Mouse (Mus musculus): ENCODE measurements around the gene Smok3a.
A peak's percentile ranks its signal among the peaks of the same experiment; 100 is the strongest.
"Not testable (repeated sequence)": the region's sequence is repeated elsewhere in the genome, so short reads cannot be mapped to it uniquely, and the experiment has no call there.

Gene Smok3a

DNA sequence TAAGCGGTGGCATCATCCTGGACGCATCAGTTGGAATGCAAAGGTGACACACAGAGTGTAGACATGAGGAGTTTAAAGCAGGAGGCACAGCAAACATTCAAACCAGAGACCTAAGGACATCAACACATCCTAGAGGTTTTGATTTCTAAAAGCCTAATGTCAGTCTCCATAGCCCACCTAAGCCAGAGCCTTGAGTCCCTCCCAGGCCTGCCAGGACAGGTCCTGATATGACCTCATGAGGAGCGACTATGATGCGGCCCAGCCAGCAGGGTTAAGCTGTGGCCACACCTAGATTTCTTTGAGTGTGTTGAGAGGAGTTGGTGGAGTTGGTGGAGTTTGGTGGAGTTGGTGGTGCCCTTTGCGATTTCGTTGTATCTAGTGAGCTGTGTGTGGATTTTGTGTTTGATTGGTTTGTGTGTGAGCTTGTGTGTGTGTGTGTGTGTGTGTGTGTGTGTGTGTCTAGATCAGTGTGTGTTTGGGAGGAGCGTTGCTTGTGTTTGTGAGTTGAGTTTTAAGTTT is at the start of gene Smok3a, which contains the start of gene Smok3b:
Gene Smok3a (plus strand): TSS at position 301 of the 519 bp plus-strand sequence.
Gene Smok3b (plus strand): TSS at position 469 of the 519 bp plus-strand sequence.
- not testable (repeated sequence) for DNase-seq

DNA sequence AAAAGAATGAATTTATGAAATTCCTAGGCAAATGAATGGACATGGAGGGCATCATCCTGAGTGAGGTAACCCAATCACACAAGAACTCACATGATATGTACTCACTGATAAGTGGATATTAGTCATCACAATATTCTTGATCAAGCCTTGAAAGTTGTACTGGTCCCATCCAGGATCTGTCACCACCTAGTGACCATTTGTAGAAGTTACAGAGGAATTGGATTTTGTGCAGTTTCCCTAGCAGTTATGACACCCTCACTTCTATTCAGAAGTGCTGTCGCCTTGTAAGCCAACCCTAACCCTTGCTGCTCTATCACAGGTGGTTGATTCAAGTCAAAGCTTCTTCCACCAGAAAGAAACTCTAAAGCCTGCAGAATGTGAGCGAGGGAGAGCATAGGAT is 47.9 kb upstream of the Smok3a start:
- no peak for DNase-seq

DNA sequence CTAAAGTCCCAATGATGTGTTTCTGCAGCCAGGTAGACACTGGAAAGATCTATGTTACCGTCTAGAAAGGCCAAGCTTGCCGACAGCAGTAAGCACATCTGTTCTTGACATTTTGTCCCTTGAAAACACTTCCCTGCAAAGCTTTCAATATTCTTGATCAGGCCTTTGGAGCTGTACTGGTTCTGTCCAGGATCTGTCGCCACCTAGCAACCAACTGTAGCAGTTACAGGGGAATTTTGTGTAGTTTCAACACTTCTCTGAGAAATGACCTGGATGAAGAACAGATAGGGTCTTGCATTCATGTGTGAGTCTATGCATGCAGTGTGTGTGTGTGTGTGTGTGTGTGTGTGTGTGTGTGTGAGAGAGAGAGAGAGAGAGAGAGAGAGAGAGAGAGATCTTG is 47.3 kb upstream of the Smok3a start:
- DNase-seq: no peak

DNA sequence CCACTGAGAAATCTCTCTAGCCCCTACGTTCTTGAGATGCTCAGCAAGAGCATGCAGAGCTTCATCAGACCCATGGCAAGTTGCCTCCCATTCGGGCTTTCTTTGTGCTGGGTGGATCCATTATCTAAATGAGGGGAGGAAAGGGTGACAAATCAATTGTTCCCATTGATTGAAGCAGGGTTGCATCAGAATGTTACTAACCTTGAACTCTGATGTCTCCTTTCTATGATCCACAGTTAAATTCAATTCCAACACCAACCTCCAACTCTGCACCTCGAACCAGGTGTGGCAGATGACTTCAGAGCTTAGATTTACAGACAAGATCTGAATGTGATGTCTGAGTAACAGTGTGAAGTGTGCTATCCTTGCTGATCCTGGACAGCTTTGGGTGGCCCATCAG is 46.3 kb upstream of the Smok3a start:
- no peak for DNase-seq

DNA sequence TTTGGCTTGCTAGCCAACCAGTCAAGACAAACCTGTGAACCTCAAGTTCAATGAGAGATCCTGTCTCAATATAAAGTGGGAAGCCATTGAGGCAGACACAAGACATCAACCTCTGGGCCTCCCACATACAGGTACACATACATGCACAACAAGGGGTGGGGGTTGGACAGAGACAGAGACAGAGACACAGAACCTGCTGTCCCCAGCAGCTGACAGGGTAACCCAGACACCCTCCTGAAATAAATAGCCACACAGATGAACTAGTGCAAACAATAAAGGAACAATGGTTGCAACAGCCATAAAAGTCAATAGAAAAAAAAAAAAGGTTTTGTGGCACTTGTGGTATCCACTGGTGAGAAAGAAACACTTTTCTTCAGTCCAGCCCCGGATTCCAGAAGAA is 45.6 kb upstream of the Smok3a start:
- DNase-seq: no peak

DNA sequence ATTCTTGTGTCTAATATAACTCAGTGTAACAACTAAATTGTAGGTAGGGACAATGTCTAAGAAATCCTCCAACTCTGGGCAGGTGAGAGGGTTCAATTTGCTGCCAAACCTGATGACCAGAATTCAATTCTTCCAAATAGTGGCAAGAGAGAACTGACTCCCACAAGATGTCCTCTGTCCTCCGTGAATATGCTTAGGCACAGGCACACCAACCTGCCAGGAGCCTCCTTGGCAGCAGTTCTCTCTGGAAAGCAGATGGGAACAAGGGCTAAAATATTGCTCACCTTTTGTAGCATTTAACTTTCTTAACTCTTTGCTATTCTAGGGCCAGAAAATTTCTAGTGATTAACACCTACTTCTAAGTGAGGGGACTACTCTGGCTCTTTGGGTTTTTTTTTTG is 43.8 kb upstream of the Smok3a start:
- peak; percentile 8 to 14 for DNase-seq

DNA sequence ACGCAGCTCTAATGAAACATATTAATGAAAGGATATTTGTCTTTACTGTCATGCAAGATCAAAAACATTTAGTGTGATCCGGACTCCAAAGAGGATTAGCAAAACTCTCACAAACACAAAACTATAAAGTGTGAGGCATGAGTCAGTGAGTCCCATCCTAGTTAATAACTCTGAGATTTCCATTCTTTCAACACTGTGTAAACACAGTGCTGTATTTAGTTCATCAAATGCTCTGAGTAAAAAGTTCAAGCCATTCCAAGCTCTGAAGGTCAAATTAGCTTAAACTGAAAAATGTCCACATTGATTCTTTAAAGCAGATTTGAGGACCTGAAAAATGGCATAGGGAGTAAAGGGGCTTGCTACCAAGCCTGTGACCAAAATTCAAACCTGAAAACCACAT is 42.0 kb upstream of the Smok3a start:
- no peak for DNase-seq

DNA sequence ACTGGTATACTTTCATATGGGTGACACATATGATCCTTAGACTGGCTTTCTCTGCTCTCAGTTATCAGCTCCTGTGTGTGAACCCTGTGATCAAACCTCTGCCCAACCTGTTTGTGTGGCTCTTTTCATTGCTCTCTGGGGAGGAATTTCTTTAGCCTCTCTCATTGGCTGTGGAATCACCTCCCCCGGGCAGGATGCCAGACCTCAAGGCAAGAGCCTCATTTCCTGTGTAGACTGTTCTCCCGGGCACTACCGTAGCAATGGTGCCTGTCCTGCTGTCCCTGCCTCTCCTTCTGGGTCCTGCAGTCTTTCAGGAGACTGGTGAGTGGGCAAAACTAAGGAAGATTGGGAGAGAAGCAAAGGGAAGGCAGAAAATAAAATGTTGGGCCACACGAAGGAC is 39.8 kb upstream of the Smok3a start, which contains the start of gene Azgp1:
Gene Azgp1 (plus strand): TSS at position 221 of the 400 bp plus-strand sequence.
- DNase-seq: peak; percentile 52 to 82

DNA sequence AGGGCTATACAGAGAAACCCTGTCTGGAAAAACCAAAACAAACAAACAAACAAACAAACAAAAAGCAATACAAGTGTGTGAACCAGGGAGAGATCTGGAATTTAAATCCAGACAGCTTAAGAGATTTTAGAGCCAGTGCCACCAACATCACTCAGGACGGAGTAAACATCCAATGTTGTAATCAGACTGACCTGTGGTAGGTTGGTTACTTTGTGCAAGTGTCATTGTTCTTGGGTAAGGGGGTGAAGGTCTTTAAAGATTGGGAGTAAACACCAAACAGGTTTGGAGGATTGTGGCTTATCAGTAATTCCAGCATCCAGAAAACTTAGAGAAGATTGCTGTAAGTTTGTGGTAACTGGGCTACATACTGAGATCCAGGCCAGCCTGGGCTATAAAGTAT is 34.7 kb upstream of the Smok3a start:
- DNase-seq: no peak

DNA sequence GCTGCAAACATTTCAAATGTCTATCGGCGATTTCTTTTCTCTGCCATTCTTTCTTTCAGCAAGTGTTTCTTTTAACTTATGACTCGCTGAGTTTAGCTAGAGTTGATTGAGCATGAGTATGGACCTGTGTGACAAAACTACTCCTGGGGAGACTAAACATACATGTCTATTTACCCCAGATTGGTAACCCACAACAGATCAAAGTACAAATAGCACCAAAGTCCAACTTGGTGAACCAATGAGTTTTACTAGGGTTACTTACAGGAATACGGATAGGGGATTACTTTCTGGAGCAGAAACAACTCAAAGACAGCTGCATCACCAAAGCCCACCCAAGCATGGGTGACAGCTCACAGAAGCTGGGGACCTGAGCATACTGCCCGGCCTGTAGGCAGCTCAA is 11.6 kb upstream of the Smok3a start:
- peak; percentile 9 to 39 for DNase-seq

DNA sequence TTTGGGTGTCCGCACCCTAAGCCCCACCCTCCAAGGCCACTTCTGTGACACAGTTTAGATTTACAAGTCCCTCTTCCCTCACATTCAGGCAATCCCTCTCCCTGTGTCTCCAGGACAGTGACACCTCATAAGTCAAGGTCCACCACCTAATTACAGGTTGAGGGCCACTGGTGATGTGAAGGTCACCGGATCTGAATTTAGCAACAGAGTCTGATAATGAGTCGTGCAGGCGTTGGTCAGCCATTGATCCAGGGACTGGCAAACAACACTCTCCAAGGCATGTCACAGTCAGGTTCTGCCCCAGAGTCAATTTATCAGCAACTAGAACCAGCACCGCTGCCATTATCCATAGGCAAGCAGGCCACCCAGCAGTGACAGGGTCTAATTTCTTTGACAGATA is 8.7 kb upstream of the Smok3a start:
- no peak for DNase-seq

DNA sequence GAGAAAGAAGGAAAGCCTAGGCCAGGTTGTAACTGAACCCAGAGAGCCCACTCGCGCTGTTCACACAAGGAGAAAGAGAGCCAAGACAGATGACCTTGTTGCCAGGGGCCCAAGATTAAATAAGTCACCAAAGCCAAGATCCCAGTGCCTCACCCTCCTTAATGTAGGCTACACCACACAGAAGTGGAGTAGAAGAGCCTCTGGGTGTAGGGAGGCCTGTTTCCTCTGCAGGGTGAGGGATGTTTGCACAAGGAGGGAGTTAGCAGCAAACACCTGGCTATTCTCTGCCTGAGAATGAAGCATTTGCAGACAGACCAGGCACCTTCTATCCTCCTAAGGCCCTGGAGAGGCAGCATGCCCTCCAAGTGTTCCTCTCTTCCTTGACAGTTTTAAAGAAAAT is 4.5 kb upstream of the Smok3a start:
- no peak for DNase-seq

DNA sequence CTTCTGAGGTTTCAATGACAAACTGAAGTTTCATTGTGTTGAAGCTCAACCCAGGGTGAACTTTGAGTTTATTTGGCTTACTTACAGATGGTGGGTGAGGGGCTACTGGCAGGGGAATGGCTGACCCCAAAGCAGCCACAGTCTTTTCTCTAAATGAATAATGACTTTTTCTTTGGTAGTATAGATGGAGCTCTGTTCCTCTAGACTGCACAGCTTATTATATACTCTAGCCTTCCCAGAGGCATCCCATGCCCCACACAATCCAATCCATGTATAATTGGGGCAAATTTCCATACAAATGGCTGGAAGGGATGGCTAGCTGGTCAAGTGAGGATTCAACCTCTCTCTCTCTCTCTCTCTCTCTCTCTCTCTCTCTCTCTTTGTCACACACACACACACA is 4.1 kb upstream of the Smok3a start:
- DNase-seq: no peak

DNA sequence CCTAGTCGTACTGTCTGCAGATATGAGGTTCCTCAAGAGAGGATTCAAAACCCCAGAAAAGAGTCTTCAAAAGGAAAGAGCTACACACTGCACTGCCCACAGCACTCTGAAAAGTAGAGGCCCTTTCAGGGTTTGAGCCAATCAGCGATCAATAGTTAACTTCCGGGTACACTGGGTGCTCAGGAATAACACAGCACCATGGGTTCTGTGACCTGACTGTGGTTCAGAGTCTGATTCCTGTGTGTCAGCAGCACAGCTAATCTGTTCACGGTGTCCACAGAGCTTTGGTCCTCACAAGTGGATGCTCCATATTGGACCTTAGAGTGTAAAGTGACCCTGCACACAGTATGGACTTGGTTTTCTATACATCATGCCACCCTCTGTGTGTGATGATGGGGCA is 1.5 kb upstream of the Smok3a start:
- DNase-seq: not testable (repeated sequence)

DNA sequence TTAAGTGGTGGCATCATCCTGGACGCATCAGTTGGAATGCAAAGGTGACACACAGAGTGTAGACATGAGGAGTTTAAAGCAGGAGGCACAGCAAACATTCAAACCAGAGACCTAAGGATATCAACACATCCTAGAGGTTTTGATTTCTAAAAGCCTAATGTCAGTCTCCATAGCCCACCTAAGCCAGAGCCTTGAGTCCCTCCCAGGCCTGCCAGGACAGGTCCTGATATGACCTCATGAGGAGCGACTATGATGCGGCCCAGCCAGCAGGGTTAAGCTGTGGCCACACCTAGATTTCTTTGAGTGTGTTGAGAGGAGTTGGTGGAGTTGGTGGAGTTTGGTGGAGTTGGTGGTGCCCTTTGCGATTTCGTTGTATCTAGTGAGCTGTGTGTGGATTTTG is 31.8 kb downstream of the Smok3a start, which contains the start of gene Smok3c:
Gene Smok3c (plus strand): TSS at position 301 of the 400 bp plus-strand sequence.
- not testable (repeated sequence) for DNase-seq

DNA sequence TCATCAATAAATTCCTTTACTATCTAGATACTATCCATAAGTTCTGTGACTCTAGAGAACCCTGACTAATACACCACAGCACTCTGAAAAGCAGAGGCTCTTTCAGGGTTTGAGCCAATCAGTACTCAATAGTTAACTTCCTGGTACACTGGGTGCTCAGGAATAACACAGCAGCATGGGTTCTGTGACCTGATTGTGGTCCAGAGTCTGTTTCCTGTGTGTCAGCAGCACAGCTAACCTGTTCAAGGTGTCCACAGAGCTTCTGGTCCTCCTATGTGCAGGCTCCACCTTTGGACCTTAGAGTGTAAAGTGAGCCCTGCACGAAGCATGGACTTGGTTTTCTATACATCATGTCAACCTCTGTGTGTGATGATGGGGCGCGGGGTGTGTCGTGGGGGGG is 52.7 kb downstream of the Smok3a start:
- DNase-seq: peak in 1 of 2 experiments; percentile 0

DNA sequence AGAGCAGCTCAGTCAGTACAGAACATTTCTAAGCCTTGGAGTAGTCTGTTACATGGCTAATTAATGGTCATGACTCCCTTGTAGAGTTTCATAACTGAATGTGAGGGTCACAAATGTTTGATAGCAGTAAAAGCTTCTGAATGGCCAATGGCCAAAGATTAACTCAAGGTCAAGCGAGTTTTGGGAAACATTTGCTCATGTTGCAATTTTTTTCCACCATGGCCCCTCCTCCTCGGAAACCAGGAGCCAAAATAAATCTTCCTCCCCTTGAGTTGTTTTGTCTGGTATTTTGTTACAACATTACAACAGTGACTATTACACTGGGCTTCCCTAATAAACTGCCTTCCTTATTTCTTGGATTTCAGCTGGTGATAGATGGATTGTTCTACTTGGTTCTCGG is 54.6 kb downstream of the Smok3a start:
- DNase-seq: peak; percentile 48 to 58

DNA sequence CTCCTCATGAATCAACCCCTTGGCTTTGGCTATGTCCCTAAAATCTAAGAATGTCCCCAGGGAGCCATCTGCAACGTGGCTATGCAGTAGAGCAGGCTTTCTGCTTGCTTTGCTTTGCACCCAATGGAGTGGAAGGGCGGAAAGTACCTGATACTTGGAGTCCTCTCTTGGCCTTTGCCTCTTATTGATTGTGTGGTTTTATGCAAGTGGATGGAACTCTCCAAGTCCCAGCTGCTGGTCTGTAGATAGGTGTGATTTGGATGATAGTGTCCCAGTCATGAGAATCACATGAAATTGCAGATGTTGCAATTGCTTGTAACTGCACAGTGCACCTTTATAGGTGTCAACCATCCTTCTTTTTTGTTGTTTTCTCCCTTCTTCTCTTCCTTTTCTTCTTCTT is 55.1 kb downstream of the Smok3a start:
- peak in 1 of 2 experiments; percentile 0 for DNase-seq

DNA sequence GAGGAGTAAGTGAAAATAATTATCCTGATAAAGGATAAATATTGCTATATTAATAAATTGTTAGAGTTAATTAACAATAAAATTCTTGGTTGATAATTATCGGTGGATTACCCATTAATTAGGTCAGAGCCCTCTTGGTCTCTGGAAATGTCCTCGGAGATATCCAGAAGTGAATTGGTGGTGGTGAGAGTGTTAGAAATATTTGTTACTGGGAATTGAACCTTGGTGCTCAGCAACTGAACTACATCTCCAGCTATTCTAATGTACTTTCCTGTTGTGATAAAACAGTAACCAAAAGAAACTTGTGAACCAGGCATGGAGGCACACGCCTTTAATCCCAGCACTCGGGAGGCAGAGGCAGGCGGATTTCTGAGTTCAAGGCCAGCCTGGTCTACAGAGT is 59.4 kb downstream of the Smok3a start:
- no peak for DNase-seq

DNA sequence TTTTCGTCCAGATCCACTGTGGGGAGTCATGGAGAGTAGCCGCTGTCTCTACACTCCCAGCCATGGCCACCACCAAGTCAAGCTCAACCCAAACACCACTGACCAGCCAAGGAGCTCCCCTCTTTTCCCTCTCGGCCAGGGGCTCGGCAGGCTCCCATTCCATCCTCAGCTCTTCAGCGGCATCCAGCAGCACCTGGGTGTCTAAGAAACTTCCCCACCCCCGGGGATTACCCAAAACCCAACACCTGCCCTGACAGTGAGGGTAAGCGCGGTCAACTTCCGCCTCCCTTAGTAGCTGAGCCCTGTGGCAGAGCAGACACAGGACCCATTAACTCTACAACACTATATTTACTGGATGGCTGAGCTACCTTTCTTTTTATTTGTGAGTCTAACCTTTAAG is 60.4 kb downstream of the Smok3a start:
- DNase-seq: no peak

DNA sequence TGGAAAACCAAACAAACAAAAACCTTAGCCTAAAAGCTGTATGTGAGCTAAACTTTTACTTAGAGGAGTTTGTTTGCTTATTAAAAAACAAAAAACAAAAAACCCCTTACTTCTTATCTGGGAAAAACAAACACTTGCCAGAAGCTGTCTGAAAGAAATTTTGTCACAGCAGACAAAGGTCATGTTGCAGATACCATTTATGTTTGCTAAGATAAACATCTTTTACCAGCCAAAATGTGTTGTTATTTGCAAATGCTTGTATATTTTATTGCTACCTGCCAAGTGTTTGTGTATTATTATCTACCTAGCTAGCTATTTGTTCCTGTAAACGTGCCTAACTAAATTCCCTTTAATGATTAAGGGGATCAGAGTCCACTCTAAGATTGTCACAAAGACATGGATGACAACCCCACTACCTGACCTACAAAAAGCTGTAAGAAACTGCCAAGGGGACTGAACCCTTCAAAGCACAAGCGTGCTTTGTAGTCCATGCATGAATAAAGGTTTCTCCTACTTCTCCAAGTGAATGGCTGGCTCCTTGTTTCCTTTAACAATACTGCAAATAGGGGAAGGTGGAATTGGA is 62.3 kb downstream of the Smok3a start:
- no peak for DNase-seq

DNA sequence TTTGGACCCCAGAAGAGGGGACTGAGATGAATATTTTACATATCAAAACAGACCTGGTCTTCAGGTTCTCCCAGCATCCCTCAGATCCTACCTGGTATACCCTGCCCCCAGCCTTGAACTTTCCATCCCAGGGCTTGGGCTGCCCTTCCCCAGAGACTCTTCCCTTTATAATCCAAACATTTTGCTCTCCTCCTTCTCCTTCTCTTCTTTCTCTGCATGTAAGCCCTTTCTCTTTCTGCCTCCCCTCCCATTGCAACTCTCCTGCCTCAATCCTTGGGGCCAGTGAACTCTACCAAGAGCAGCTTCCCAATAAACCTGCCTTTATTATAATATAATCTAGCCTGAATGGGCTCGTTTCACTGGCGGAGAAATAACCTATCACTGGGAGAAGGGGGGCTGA is 62.9 kb downstream of the Smok3a start:
- no peak for DNase-seq
